Mouse (Mus musculus): ENCODE data around the gene Telo2. TPM values are rescaled to one million over a fixed set of nuclear protein-coding genes. Genes with fewer than 3 reads are reported as not detected.

Gene Telo2
- total and polyA plus RNA-seq, 3 experiments = 12.1 to 13.5 (median 12.7) TPM

- intact Hi-C loops (cut with DNase I) = no loop called here
- H3K4me3 ChIP-seq = no peak overlapping the region
- H3K27ac ChIP-seq = peak overlapping the region; percentile 44
- no peak overlapping the region for H3K9ac ChIP-seq (ENCODE audit: low read depth, low read length)
- 32% methylated on average over 8 of the region's 8 CpGs for WGBS
- H3K27me3 ChIP-seq (ENCODE audit: control insufficient read depth, insufficient read depth, low read length) = no peaks in the 10 kb centered on the region
- no peaks in the 10 kb centered on the region for H3K36me3 ChIP-seq (ENCODE audit: control insufficient read depth, insufficient read depth, low read length)
- TF ChIP-seq CTCF (IDR thresholded peaks at IDR 0.05) (no peak), EP300 (IDR thresholded peaks at IDR 0.05; ENCODE audit: insufficient read depth, low read depth, low read length) (no peak), POLR2A (IDR thresholded peaks at IDR 0.05; ENCODE audit: insufficient read depth, low read depth, low read length) (no peak)
- no peaks in the 10 kb centered on the region for H3K79me2 ChIP-seq (replicated peaks; ENCODE audit: control insufficient read depth, insufficient read depth, low read length)
- DNase-seq = peak in 1 of 2 experiments; percentile 57
- H3K4me1 ChIP-seq (ENCODE audit: control insufficient read depth, insufficient read depth, low read length) = peaks cover 10% of the 10 kb centered on the region
Observed at GRCm38 (mm10) chr17:25111739-25112422, 3.9 kb downstream of the Telo2 start.

GRCm38 (mm10) chr17:25111220-25111619, 4.5 kb downstream of the Telo2 start:
- Histone ChIP-seq H3K79me2 (replicated peaks; ENCODE audit: control insufficient read depth, insufficient read depth, low read length) (no peaks in the 10 kb centered on the region), H3K9ac (ENCODE audit: low read depth, low read length) (no peak overlapping the region), H3K27me3 (ENCODE audit: control insufficient read depth, insufficient read depth, low read length) (no peaks in the 10 kb centered on the region), H3K27ac (no peak overlapping the region), H3K4me3 (no peak overlapping the region), H3K36me3 (ENCODE audit: control insufficient read depth, insufficient read depth, low read length) (no peaks in the 10 kb centered on the region), H3K4me1 (ENCODE audit: control insufficient read depth, insufficient read depth, low read length) (peaks cover 10% of the 10 kb centered on the region)
- intact Hi-C loops (cut with DNase I) = no loop called here
- WGBS = 92% methylated on average over 5 of the region's 5 CpGs
- no peak for TF ChIP-seq EP300 (IDR thresholded peaks at IDR 0.05; ENCODE audit: insufficient read depth, low read depth, low read length)
- no peak for TF ChIP-seq POLR2A (IDR thresholded peaks at IDR 0.05; ENCODE audit: insufficient read depth, low read depth, low read length)
- TF ChIP-seq CTCF (IDR thresholded peaks at IDR 0.05) = no peak
- DNase-seq = no peak

GRCm38 (mm10) chr17:25110590-25110989, 5.2 kb downstream of the Telo2 start:
- H3K79me2 ChIP-seq (replicated peaks; ENCODE audit: control insufficient read depth, insufficient read depth, low read length) = no peaks in the 10 kb centered on the region
- intact Hi-C loops (cut with DNase I) = no loop called here
- no peak for DNase-seq
- no peak overlapping the region for H3K27ac ChIP-seq
- TF ChIP-seq EP300 (IDR thresholded peaks at IDR 0.05; ENCODE audit: insufficient read depth, low read depth, low read length) (no peak), CTCF (IDR thresholded peaks at IDR 0.05) (no peak), POLR2A (IDR thresholded peaks at IDR 0.05; ENCODE audit: insufficient read depth, low read depth, low read length) (no peak)
- no peaks in the 10 kb centered on the region for H3K36me3 ChIP-seq (ENCODE audit: control insufficient read depth, insufficient read depth, low read length)
- WGBS = 93% methylated on average over 6 of the region's 6 CpGs
- H3K4me1 ChIP-seq (ENCODE audit: control insufficient read depth, insufficient read depth, low read length) = peaks cover 8% of the 10 kb centered on the region
- H3K27me3 ChIP-seq (ENCODE audit: control insufficient read depth, insufficient read depth, low read length) = no peaks in the 10 kb centered on the region
- no peak overlapping the region for H3K4me3 ChIP-seq
- no peak overlapping the region for H3K9ac ChIP-seq (ENCODE audit: low read depth, low read length)

- no peak overlapping the region for H3K9ac ChIP-seq (ENCODE audit: low read depth, low read length)
- no peaks in the 10 kb centered on the region for H3K79me2 ChIP-seq (replicated peaks; ENCODE audit: control insufficient read depth, insufficient read depth, low read length)
- 83% methylated on average over 2 of the region's 2 CpGs for WGBS
- intact Hi-C loops (cut with DNase I) = loop anchor here (2.0 kb wide), 2 partner anchors 41 to 175 kb away; no protein-coding TSS in a partner anchor
- peak; percentile 35 to 43 for DNase-seq
- no peaks in the 10 kb centered on the region for H3K36me3 ChIP-seq (ENCODE audit: control insufficient read depth, insufficient read depth, low read length)
- no peaks in the 10 kb centered on the region for H3K27me3 ChIP-seq (ENCODE audit: control insufficient read depth, insufficient read depth, low read length)
- peaks cover 5% of the 10 kb centered on the region for H3K4me1 ChIP-seq (ENCODE audit: control insufficient read depth, insufficient read depth, low read length)
- TF ChIP-seq CTCF (IDR thresholded peaks at IDR 0.05) (peak; percentile 74), POLR2A (IDR thresholded peaks at IDR 0.05; ENCODE audit: insufficient read depth, low read depth, low read length) (no peak)
- H3K27ac ChIP-seq = no peak overlapping the region
- H3K4me3 ChIP-seq = no peak overlapping the region
Observed at GRCm38 (mm10) chr17:25109578-25109977, 6.2 kb downstream of the Telo2 start.

GRCm38 (mm10) chr17:25107786-25108185, 8.0 kb downstream of the Telo2 start:
- Histone ChIP-seq H3K27me3 (ENCODE audit: control insufficient read depth, insufficient read depth, low read length) (no peaks in the 10 kb centered on the region), H3K36me3 (ENCODE audit: control insufficient read depth, insufficient read depth, low read length) (no peaks in the 10 kb centered on the region), H3K4me3 (no peak overlapping the region), H3K4me1 (ENCODE audit: control insufficient read depth, insufficient read depth, low read length) (peaks cover 5% of the 10 kb centered on the region), H3K27ac (no peak overlapping the region), H3K79me2 (replicated peaks; ENCODE audit: control insufficient read depth, insufficient read depth, low read length) (no peaks in the 10 kb centered on the region), H3K9ac (ENCODE audit: low read depth, low read length) (no peak overlapping the region)
- 86% methylated on average over 16 of the region's 16 CpGs for WGBS
- no peak for DNase-seq
- intact Hi-C loops (cut with DNase I) = loop anchor here (2.0 kb wide), 2 partner anchors 43 to 177 kb away; no protein-coding TSS in a partner anchor
- no peak for TF ChIP-seq POLR2A (IDR thresholded peaks at IDR 0.05; ENCODE audit: insufficient read depth, low read depth, low read length)

- intact Hi-C loops (cut with DNase I) = no loop called here
- H3K4me1 ChIP-seq (ENCODE audit: control insufficient read depth, insufficient read depth, low read length) = no peaks in the 10 kb centered on the region
- WGBS = 92% methylated on average over 11 of the region's 11 CpGs
- H3K27ac ChIP-seq = no peak overlapping the region
- DNase-seq = no peak
- H3K9ac ChIP-seq (ENCODE audit: low read depth, low read length) = no peak overlapping the region
- no peak for TF ChIP-seq POLR2A (IDR thresholded peaks at IDR 0.05; ENCODE audit: insufficient read depth, low read depth, low read length)
- no peaks in the 10 kb centered on the region for H3K79me2 ChIP-seq (replicated peaks; ENCODE audit: control insufficient read depth, insufficient read depth, low read length)
- H3K4me3 ChIP-seq = no peak overlapping the region
- H3K36me3 ChIP-seq (ENCODE audit: control insufficient read depth, insufficient read depth, low read length) = no peaks in the 10 kb centered on the region
- no peaks in the 10 kb centered on the region for H3K27me3 ChIP-seq (ENCODE audit: control insufficient read depth, insufficient read depth, low read length)
Observed at GRCm38 (mm10) chr17:25101338-25101737, 14.4 kb downstream of the Telo2 start.

Data from heart, adult 2 months (tissue).